Mouse (Mus musculus) ZHBTc4 (cell line): ENCODE results near the gene Pum2.

ENCODE experiments used
- DNase-seq: peaks from one replicate; pipeline ENCODE4 v3.0.0-alpha.2; 2011; ENCODE audit warnings: low read depth, low spot score

Gene Pum2

GRCm38 (mm10) chr12:8790615-8791014, 116.7 kb downstream of the Pum2 start:
- no peak for DNase-seq

GRCm38 (mm10) chr12:8793410-8794051, 119.6 kb downstream of the Pum2 start:
- no peak for DNase-seq

GRCm38 (mm10) chr12:8797936-8798335, 124.0 kb downstream of the Pum2 start:
- DNase-seq, result no peak

GRCm38 (mm10) chr12:8798486-8799020, 124.6 kb downstream of the Pum2 start:
- no peak for DNase-seq
